Mouse (Mus musculus) liver, embryonic 14.5 days (tissue): Measurements from ENCODE around the gene Sgk2. TPM values are rescaled to one million over a fixed set of nuclear protein-coding genes. Genes with fewer than 3 reads are reported as not detected.

Experiments used
- ATAC-seq: fragments of 200-750 bp; cut with Nextera tagmentation; 2 replicates; pipeline ENCODE4 v1.8.0; 2017; ENCODE audit warnings: moderate number of reproducible peaks, mild to moderate bottlenecking, moderate library complexity; ENCODE audit not compliant: insufficient read depth
- DNase-seq, 3 experiments: peaks; one replicate each; pipeline ENCODE4 v3.0.0-alpha.2; 2012 to 2013; ENCODE audit warnings: low read depth in 3 of 3, low spot score in 3 of 3
- H3K27ac ChIP-seq: fragments of 300-500 bp; sonication (generic); 2 replicates; pipeline ENCODE4 v1.5.1; 2014; ENCODE audit warnings: moderate library complexity, mild to moderate bottlenecking, control low read depth, inconsistent platforms
- H3K27me3 ChIP-seq: fragments of 300-500 bp; sonication (generic); 2 replicates; pipeline ENCODE4 v1.6.1; 2014; ENCODE audit warnings: mild to moderate bottlenecking, low read length, moderate library complexity; ENCODE audit not compliant: control insufficient read depth, insufficient read depth
- H3K36me3 ChIP-seq: fragments of 300-500 bp; sonication (generic); replicated peaks from 2 replicates; pipeline ENCODE4 v1.6.1; 2014; ENCODE audit warnings: low read depth; ENCODE audit not compliant: control insufficient read depth, insufficient read depth
- H3K4me1 ChIP-seq, 2 experiments: fragments of 200-500 bp in 1 of 2; fragments of 300-500 bp in 1 of 2; sonication (generic) in 1 of 2; replicated peaks; 2 replicates each; pipeline ENCODE4 v1.6.1; 2012 to 2014; ENCODE audit warnings: antibody characterized with exemption in 1 of 2, inconsistent platforms in 1 of 2, low read length in 1 of 2; ENCODE audit not compliant: control insufficient read depth in 2 of 2, insufficient read depth in 2 of 2
- H3K4me2 ChIP-seq: fragments of 300-500 bp; sonication (generic); 2 replicates; pipeline ENCODE4 v1.6.1; 2014; ENCODE audit warnings: low read depth, mild to moderate bottlenecking, control low read depth, moderate library complexity
- H3K4me3 ChIP-seq, 2 experiments: fragments of 200-500 bp in 1 of 2; fragments of 300-500 bp in 1 of 2; sonication (generic) in 1 of 2; 2 replicates each; pipeline ENCODE4 v1.5.1; 2012 to 2014; ENCODE audit warnings: low read depth in 2 of 2, low read length in 2 of 2, mild to moderate bottlenecking in 2 of 2, control low read depth in 1 of 2, inconsistent platforms in 1 of 2, moderate library complexity in 1 of 2; ENCODE audit not compliant: insufficient read depth in 1 of 2
- H3K9ac ChIP-seq: fragments of 300-500 bp; sonication (generic); replicated peaks from 2 replicates; pipeline ENCODE4 v1.6.1; 2014; ENCODE audit warnings: mild to moderate bottlenecking, control low read depth, moderate library complexity
- H3K9me3 ChIP-seq: fragments of 300-500 bp; sonication (generic); 2 replicates; pipeline ENCODE4 v1.6.1; 2016; ENCODE audit warnings: low read length, mixed read lengths; ENCODE audit not compliant: control insufficient read depth
- CTCF ChIP-seq: IDR thresholded peaks from 2 replicates; pipeline ENCODE4 v1.5.1; 2016; ENCODE audit warnings: antibody characterized with exemption, low read depth, control low read depth
- EP300 ChIP-seq: IDR thresholded peaks from 2 replicates; pipeline ENCODE4 v1.6.1; 2016; ENCODE audit warnings: antibody characterized with exemption, low read depth
- WGBS: fragments of 180-500 bp; shearing (Covaris S2); extraction: QIAGEN DNeasy Blood & Tissue Kit; methylation state at CpG from one replicate; pipeline ENCODE4 v1.1.7; 2014; ENCODE audit not compliant: insufficient replicate concordance; 5-methylcytosine and 5-hydroxymethylcytosine counted together
- polyA plus RNA-seq, 2 experiments: library from polyadenylated mRNA; depleted of rRNA in 1 of 2; stranded (reverse) in 1 of 2; unstranded in 1 of 2; fragments of >200 nt; fragmentation: Nextera tagmentation in 1 of 2; extraction: Ambion mirVana in 1 of 2; gene quantifications; 2 replicates each; pipeline versions ENCODE4 v1.2.1 to v1.2.3; 2012 to 2014

The Sgk2 gene
- polyA plus RNA-seq, 2 experiments, result 1.9 to 3.6 TPM

- Histone ChIP-seq H3K4me2 (no peak overlapping the region), H3K27ac (no peak overlapping the region)
Measured at GRCm38 (mm10) chr2:162985923-162986322, 1.2 kb upstream of the Sgk2 start.

GRCm38 (mm10) chr2:162986764-162987163, 366 bp upstream of the Sgk2 start:
- no peak overlapping the region for H3K27ac ChIP-seq
- TF ChIP-seq EP300 (no peak), CTCF (no peak)
- no peak overlapping the region for H3K9ac ChIP-seq
- no peaks in the 10 kb centered on the region for H3K36me3 ChIP-seq
- no peak overlapping the region for H3K4me2 ChIP-seq
- 65% methylated on average over 3 of the region's 3 CpGs for WGBS
- H3K4me1 ChIP-seq, result peaks cover 0 to 10% of the 10 kb centered on the region in 2 experiments; a peak in 2 of 4 replicates
- no peak for DNase-seq
- H3K27me3 ChIP-seq, result no peaks in the 10 kb centered on the region
- no peak overlapping the region for H3K4me3 ChIP-seq
- ATAC-seq, result no peak
- no peaks in the 10 kb centered on the region for H3K9me3 ChIP-seq

More at GRCm38 (mm10) chr2:162985923-162986322, 1.2 kb upstream of the Sgk2 start:
- H3K27me3 ChIP-seq, result no peaks in the 10 kb centered on the region
- no peaks in the 10 kb centered on the region for H3K36me3 ChIP-seq
- WGBS, result 47% methylated on average over 3 of the region's 3 CpGs
- no peak overlapping the region for H3K4me3 ChIP-seq
- DNase-seq, result no peak
- ATAC-seq, result no peak
- H3K4me1 ChIP-seq, result peaks cover 0 to 10% of the 10 kb centered on the region in 2 experiments; a peak in 2 of 4 replicates
- H3K9ac ChIP-seq, result no peak overlapping the region
- no peaks in the 10 kb centered on the region for H3K9me3 ChIP-seq
- TF ChIP-seq EP300, result no peak
- TF ChIP-seq CTCF, result no peak

- H3K27me3 ChIP-seq, result no peaks in the 10 kb centered on the region
- H3K9ac ChIP-seq, result no peak overlapping the region
- H3K36me3 ChIP-seq, result no peaks in the 10 kb centered on the region
- DNase-seq (no peak), ATAC-seq (no peak)
- no peaks in the 10 kb centered on the region for H3K9me3 ChIP-seq
- no peak for TF ChIP-seq CTCF
- TF ChIP-seq EP300, result no peak
- WGBS, result 36% methylated on average over 4 of the region's 4 CpGs
- H3K4me3 ChIP-seq, result no peak overlapping the region
- H3K27ac ChIP-seq, result no peak overlapping the region
- H3K4me2 ChIP-seq, result peak overlapping the region; percentile 7; the same call in 1 of the 2 replicates
- peaks cover 0 to 10% of the 10 kb centered on the region in 2 experiments; a peak in 3 of 4 replicates for H3K4me1 ChIP-seq
Measured at GRCm38 (mm10) chr2:162988235-162988634, 1.1 kb downstream of the Sgk2 start.

- no peaks in the 10 kb centered on the region for H3K36me3 ChIP-seq
- ATAC-seq (no peak; the same call in 1 of the 2 replicates), DNase-seq (no peak)
- 29% methylated on average over 6 of the region's 6 CpGs for WGBS
- H3K9me3 ChIP-seq, result no peaks in the 10 kb centered on the region
- TF ChIP-seq EP300 (no peak), CTCF (peak; percentile 30; the same call in 1 of the 2 replicates)
- H3K27me3 ChIP-seq, result no peaks in the 10 kb centered on the region
- H3K4me2 ChIP-seq, result no peak overlapping the region
- no peak overlapping the region for H3K27ac ChIP-seq
- H3K4me1 ChIP-seq, result peaks cover 0 to 5% of the 10 kb centered on the region in 2 experiments; a peak in 3 of 4 replicates
- no peak overlapping the region for H3K9ac ChIP-seq
- H3K4me3 ChIP-seq, result no peak overlapping the region
Measured at GRCm38 (mm10) chr2:162991394-162992083, 4.4 kb downstream of the Sgk2 start.

DNA sequence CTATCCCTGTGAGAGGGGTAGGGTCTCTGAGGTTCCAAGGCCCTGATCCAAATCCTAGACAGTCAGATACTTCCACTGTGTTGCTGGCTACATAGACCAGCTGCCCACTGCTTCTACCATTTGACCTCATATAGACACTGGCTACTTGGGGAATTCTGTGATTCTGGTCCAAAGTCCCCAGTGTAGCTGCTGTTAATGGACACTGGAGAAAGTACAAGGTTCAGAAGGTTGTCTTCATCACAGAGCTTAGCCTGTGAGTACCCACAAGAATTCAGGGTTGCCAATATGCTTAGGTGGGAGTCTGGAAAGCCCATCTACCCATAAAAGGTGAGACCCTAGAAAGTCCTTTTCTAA, 4.9 kb downstream of the Sgk2 start:
- ATAC-seq, result peak; percentile 20; the same call in 1 of the 2 replicates
- Histone ChIP-seq H3K4me2 (no peak overlapping the region), H3K27me3 (no peaks in the 10 kb centered on the region), H3K9ac (no peak overlapping the region), H3K4me1 (peaks cover 0 to 5% of the 10 kb centered on the region in 2 experiments; a peak in 2 of 4 replicates), H3K36me3 (no peaks in the 10 kb centered on the region), H3K9me3 (no peaks in the 10 kb centered on the region), H3K4me3 (no peak overlapping the region), H3K27ac (no peak overlapping the region)
- TF ChIP-seq EP300 (no peak), CTCF (no peak)
- no peak for DNase-seq
